Mouse (Mus musculus): ENCODE results near the gene Hip1.

DNA sequence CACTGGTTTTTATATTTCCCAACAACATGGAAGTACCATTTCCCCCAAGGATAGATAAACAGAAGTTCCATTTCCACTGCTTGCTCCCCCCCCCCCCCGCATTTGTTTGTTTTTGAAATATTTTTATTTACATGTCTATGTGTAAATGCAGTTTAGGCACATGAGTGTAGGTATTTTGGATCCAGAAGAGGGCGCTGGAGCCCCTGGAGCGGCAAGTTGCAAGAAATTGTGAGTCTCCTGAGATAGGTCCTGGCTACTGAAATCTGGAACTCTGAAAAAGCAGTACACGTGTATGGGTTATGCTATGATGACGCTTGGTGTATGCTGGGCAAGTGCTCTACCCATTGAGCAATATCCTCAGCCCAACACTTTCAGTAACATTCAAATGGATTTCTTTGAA, 33.8 kb downstream of the Hip1 start:
- TF ChIP-seq POLR2A (IDR thresholded peaks at IDR 0.05; ENCODE audit: borderline replicate concordance, low read depth, low read length) (no peak), CTCF (IDR thresholded peaks at IDR 0.05; ENCODE audit: low read depth, low read length) (no peak)
